Comparison of ENCODE assay signal across 29 mouse cellular contexts in the genomic region with DNA sequence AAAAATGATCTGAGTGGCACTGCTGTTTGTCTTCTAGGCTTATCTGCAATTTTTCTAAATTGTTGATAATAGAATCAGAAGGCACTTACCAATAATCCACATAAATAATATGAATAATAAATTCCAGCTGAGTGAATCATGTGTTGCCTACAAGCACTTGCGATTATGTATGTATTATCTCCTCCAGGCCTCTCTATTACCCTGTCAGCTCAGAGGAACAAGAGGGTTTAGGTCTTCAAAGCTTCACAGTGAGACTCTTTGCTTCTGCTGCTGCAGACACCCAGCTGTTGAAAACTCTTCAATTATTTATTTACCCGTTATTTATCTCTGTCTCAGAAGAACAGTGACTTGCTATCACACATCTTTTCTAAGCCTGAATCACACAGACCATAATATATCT.
DNase-seq lines count a peak whose midpoint lies in the region; ATAC-seq and TF ChIP-seq lines count a peak whose summit lies in the region.
"Had no signal": no experiment of that assay in that cellular context is flagged by ENCODE, and none has a peak within 500 bp of the region (broad histone marks: within the 10 kb centered on the region; RNA-seq: fewer than 3 reads in every experiment).

No protein-coding gene starts in this region.

- no peak overlapping the region for H3K4me3 ChIP-seq in midbrain, embryonic 12.5 days
- H3K4me3 ChIP-seq in midbrain, embryonic 10.5 days = no peak overlapping the region
- no peak overlapping the region for H3K4me3 ChIP-seq in midbrain, embryonic 16.5 days (ENCODE audit: low read depth, low read length)
- H3K4me3 ChIP-seq in intestine, embryonic 16.5 days (ENCODE audit: low read length) = no peak overlapping the region
- H3K4me3 ChIP-seq: embryonic facial prominence, embryonic 10.5 days; embryonic facial prominence, embryonic 13.5 days; erythroblast, embryonic 14.5 days; gastrocnemius, adult 2 months; hindbrain, embryonic 13.5 days had no signal

- H3K9me3 ChIP-seq in midbrain, embryonic 12.5 days = no peaks in the 10 kb centered on the region
- no peaks in the 10 kb centered on the region for H3K9me3 ChIP-seq in midbrain, embryonic 10.5 days (replicated peaks)
- no peaks in the 10 kb centered on the region for H3K9me3 ChIP-seq in midbrain, embryonic 16.5 days (replicated peaks; ENCODE audit: control insufficient read depth, low read length, poor library complexity, severe bottlenecking)
- no peaks in the 10 kb centered on the region for H3K9me3 ChIP-seq in intestine, embryonic 16.5 days (ENCODE audit: control insufficient read depth, low read length)
- H3K9me3 ChIP-seq: embryonic facial prominence, embryonic 10.5 days; embryonic facial prominence, embryonic 13.5 days; G1E; hindbrain, embryonic 13.5 days had no signal

- H3K9ac ChIP-seq in midbrain, embryonic 12.5 days (replicated peaks) = no peak overlapping the region
- H3K9ac ChIP-seq in midbrain, embryonic 16.5 days (ENCODE audit: low read depth, low read length) = no peak overlapping the region
- no peak overlapping the region for H3K9ac ChIP-seq in intestine, embryonic 16.5 days (ENCODE audit: low read depth, low read length)
- H3K9ac ChIP-seq: embryonic facial prominence, embryonic 13.5 days; forebrain, postnatal 0 days; hindbrain, embryonic 13.5 days had no signal

- H3K4me2 ChIP-seq in midbrain, embryonic 12.5 days (replicated peaks) = no peak overlapping the region
- no peak overlapping the region for H3K4me2 ChIP-seq in midbrain, embryonic 16.5 days (ENCODE audit: low read length)
- H3K4me2 ChIP-seq in intestine, embryonic 16.5 days (ENCODE audit: low read depth, low read length) = no peak overlapping the region
- H3K4me2 ChIP-seq: embryonic facial prominence, embryonic 13.5 days; heart, embryonic 11.5 days; hindbrain, embryonic 13.5 days had no signal

- no peak for DNase-seq in midbrain, embryonic 10.5 days (ENCODE audit: low spot score)
- DNase-seq in brain, embryonic 14.5 days (ENCODE audit: low read depth) = peak; percentile 58
- DNase-seq in retina, postnatal 1 day = peak; percentile 2
- DNase-seq in urinary bladder, postnatal 4 days (ENCODE audit: low spot score in 2 of 2) = no peak
- DNase-seq: adrenal gland, postnatal 10 days; adrenal gland, postnatal 36 days; B cell, adult 2 months; cerebellum, adult 11-12 months; cerebellum, adult 8-10 months; cerebellum, postnatal 10 days; cerebellum, postnatal 36 days; embryo, embryonic 11 days; forebrain, postnatal 0 days; gastrocnemius, adult 2 months; gastrocnemius, postnatal 14 days; heart, adult 11 months had no signal

- 82% methylated on average over 2 of the region's 2 CpGs for WGBS in midbrain, embryonic 12.5 days
- WGBS in midbrain, embryonic 10.5 days = 82% methylated on average over 2 of the region's 2 CpGs
- WGBS in midbrain, embryonic 16.5 days = 35% methylated on average over 2 of the region's 2 CpGs
- WGBS in intestine, embryonic 16.5 days = 62% methylated on average over 2 of the region's 2 CpGs

- no peak for TF ChIP-seq POLR2A in brain, embryonic 14.5 days (IDR thresholded peaks at IDR 0.05; ENCODE audit: borderline replicate concordance, extremely low read depth, insufficient read depth, insufficient read length, poor library complexity, severe bottlenecking)

- H3K27ac ChIP-seq in midbrain, embryonic 12.5 days (replicated peaks) = no peak overlapping the region
- H3K27ac ChIP-seq in midbrain, embryonic 10.5 days (replicated peaks) = no peak overlapping the region
- H3K27ac ChIP-seq in midbrain, embryonic 16.5 days (ENCODE audit: low read length) = no peak overlapping the region
- H3K27ac ChIP-seq in intestine, embryonic 16.5 days (ENCODE audit: low read length) = no peak overlapping the region
- H3K27ac ChIP-seq: embryonic facial prominence, embryonic 10.5 days; embryonic facial prominence, embryonic 13.5 days; gastrocnemius, adult 2 months; hindbrain, embryonic 13.5 days had no signal

- H3K36me3 ChIP-seq in midbrain, embryonic 12.5 days = no peaks in the 10 kb centered on the region
- no peaks in the 10 kb centered on the region for H3K36me3 ChIP-seq in midbrain, embryonic 10.5 days
- no peaks in the 10 kb centered on the region for H3K36me3 ChIP-seq in midbrain, embryonic 16.5 days (ENCODE audit: control insufficient read depth, insufficient read depth, low read length)
- no peaks in the 10 kb centered on the region for H3K36me3 ChIP-seq in intestine, embryonic 16.5 days (ENCODE audit: control insufficient read depth, insufficient read depth, low read length)
- H3K36me3 ChIP-seq: embryonic facial prominence, embryonic 10.5 days; embryonic facial prominence, embryonic 13.5 days; G1E; hindbrain, embryonic 13.5 days had no signal

- ATAC-seq in midbrain, embryonic 12.5 days (ENCODE audit: low FRiP score, low read depth) = 0 out of 2 replicates have a peak, but pooled peaks have one; percentile 38
- peak; percentile 83 for ATAC-seq in midbrain, embryonic 16.5 days
- no peak for ATAC-seq in intestine, embryonic 16.5 days
- ATAC-seq: forebrain, embryonic 14.5 days; forebrain, postnatal 0 days; hindbrain, embryonic 16.5 days; Patski had no signal

- TF ChIP-seq CTCF in brain, embryonic 14.5 days (IDR thresholded peaks at IDR 0.05; ENCODE audit: borderline replicate concordance, extremely low read depth, insufficient read depth, insufficient read length) = no peak

- H3K4me1 ChIP-seq in midbrain, embryonic 12.5 days = no peaks in the 10 kb centered on the region
- H3K4me1 ChIP-seq in midbrain, embryonic 10.5 days = no peaks in the 10 kb centered on the region
- no peaks in the 10 kb centered on the region for H3K4me1 ChIP-seq in midbrain, embryonic 16.5 days (ENCODE audit: control insufficient read depth, insufficient read depth, low read length)
- H3K4me1 ChIP-seq in intestine, embryonic 16.5 days (ENCODE audit: control insufficient read depth, insufficient read depth, low read length) = no peaks in the 10 kb centered on the region
- H3K4me1 ChIP-seq: embryonic facial prominence, embryonic 10.5 days; embryonic facial prominence, embryonic 13.5 days; hindbrain, embryonic 13.5 days had no signal

- no peaks in the 10 kb centered on the region for H3K27me3 ChIP-seq in midbrain, embryonic 12.5 days
- no peaks in the 10 kb centered on the region for H3K27me3 ChIP-seq in midbrain, embryonic 10.5 days (ENCODE audit: low read depth, poor library complexity, severe bottlenecking)
- no peaks in the 10 kb centered on the region for H3K27me3 ChIP-seq in midbrain, embryonic 16.5 days (ENCODE audit: control insufficient read depth, insufficient read depth, low read depth, low read length)
- H3K27me3 ChIP-seq in intestine, embryonic 16.5 days (replicated peaks; ENCODE audit: control insufficient read depth, insufficient read depth, low read length) = no peaks in the 10 kb centered on the region
- H3K27me3 ChIP-seq: CH12.LX; embryonic facial prominence, embryonic 13.5 days; hindbrain, embryonic 13.5 days; Patski had no signal

Comparison
In these comparisons a context has a peak if more than half of its experiments do, and no peak if none do; other contexts are left out.
1. DNase-seq: peak in brain, embryonic 14.5 days (single experiment) and retina, postnatal 1 day (single experiment); none in midbrain, embryonic 10.5 days (single experiment) and urinary bladder, postnatal 4 days (0 of 2).